Mouse (Mus musculus) activated CD4-positive, CD25-positive, alpha-beta regulatory T cell, adult 4 months (primary cell): Measurements from ENCODE around the gene Homez. TPM values are rescaled to one million over a fixed set of nuclear protein-coding genes. Genes with fewer than 3 reads are reported as not detected.

Experiments
- ATAC-seq: one replicate; pipeline ENCODE4 v1.8.0; 2017
- polyA plus RNA-seq, 2 experiments: library from polyadenylated mRNA; unstranded; fragments of 100-300 nt; shearing (Covaris generic); gene quantifications; one replicate each; pipeline ENCODE4 v1.2.1; 2017

Gene Homez
- polyA plus RNA-seq = 1 to 10 TPM; 5.1 to 8.0 TPM

DNA sequence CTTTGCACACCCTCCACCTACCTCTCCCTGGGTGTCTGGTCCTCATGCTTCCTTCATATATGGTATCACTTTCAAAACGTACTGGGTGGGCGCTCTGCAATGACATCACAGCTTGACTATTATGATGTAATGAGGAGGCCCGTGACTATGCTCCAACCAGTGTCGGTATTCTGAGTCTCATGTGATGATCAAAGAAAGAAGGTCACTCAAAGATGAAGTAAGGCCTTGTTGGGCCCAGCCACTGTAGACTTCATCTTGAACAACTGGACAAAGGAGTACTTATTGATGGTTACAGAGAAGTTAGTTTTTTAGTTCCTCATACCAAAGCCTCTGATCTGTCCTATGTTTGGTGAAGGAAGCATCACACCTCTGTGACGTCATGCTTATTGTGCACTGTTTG is at the start of gene Homez:
Homez (minus strand) TSS at position 101 of the 400 bp plus-strand sequence.
- no peak for ATAC-seq

DNA sequence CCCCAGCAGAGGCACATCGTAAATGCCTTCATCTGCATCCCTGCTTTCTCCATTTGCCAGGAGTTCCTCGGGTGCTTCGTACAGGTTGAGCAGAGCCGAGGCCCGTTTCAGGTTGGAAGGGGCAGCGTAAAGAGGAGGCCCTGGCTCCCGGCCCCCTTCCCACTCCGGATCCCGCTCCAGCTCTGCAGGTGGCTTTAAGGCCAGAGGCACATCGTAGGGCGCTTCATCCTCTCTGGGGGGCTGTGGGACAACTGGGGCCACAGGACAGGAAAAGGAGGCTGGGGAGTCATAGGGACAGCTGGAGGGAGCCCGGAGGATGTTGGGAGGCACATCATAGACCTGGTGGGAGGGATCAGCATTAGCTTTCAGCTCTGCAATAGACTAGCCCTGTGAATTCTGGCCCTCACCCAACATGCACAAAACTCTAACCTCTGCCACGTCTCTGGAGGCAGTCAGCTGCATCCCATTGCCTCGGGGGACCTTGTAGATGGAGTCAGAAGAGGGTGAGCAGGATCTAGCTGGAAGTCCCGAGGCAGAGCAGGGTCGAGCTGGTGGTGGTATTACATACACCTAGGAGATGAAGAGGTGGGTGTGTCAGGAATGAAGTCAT is 49.4 kb upstream of the Homez start:
- no peak for ATAC-seq

DNA sequence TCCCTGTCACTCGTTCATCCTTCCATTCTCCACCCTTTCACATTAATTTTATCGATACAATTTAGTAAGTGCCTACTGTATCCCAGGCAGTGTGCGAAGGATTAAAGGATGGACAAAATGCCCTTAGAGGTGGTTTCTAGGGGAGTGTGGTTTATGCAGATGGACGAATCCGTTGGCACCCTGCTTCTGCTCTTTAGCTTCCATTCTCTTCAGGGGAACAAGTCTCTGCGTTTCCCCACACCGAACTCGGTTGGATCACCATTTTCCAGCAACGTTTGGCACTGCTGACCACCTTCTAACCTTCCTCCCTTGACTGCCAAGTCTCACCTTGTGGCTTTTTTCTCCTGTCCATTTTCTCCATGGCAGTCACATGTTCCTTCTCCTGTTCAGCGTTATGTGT is 42.6 kb upstream of the Homez start:
- ATAC-seq = no peak

- peak; percentile 32 for ATAC-seq
Observed at GRCm38 (mm10) chr14:54912886-54913285, 42.1 kb upstream of the Homez start, which contains the start of gene Slc22a17. TSS of gene Slc22a17 (minus strand) at chr14:54913132.

DNA sequence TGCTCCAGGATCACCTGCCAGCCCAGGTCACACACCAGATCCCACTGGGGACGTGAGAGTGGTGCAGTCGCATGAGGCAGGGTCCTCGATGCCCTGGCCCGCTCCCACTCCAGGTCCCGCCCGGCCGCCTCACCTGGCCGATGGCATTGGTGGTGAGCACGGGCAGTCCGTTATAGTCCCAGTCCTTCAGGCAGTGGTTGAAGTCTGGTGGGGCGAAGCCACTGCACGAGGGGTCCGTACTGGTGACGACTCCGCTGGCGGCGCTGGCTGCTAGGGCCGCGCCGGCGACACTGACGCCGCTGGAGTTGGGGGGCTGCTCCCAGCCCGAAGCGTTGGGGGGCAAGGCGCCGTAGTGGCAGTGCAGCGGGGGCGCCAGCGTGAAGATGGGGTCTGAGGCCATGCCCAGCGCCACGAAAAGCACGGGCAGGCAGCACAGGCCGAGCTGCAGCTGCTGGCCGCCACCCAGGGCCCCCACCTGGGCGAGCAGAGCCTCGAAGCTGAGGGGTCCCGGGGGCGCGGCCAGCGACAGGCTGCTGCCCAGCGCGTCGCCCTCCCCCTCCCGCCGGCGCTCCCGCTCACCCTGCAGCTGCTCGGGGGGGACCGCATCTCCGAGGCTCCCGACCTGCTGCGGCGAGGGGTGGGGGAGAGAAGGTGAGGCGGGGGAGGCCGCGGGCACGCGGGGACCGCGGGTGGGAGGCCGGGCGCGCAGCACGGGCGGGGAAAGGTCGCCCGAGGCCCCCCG is 41.5 kb upstream of the Homez start:
- ATAC-seq = no peak

- ATAC-seq = no peak
Observed at GRCm38 (mm10) chr14:54908682-54909081, 37.9 kb upstream of the Homez start.

- ATAC-seq = no peak
Observed at GRCm38 (mm10) chr14:54903641-54904040, 32.9 kb upstream of the Homez start.

DNA sequence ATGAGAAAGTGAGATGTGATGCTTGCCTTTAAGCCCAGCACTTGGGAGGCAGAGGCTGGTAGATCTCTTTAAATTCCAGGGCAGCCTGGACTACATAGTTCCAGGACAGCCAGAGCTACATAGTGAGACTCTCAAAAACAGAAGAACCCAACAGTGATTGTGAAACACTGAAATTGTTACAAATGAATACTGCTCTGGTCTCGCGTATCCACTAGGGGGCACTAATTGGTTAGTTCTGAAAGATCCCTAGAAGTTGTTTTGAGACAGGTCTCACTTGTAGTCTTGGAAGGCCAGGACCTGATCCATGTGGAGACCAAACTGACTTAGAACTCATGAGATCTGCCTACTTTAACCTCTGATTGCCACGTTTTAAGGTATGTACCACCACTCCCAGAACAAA is 29.6 kb upstream of the Homez start:
- peak; percentile 72 for ATAC-seq

GRCm38 (mm10) chr14:54897445-54897844 is 26.7 kb upstream of the Homez start:
- no peak for ATAC-seq

DNA sequence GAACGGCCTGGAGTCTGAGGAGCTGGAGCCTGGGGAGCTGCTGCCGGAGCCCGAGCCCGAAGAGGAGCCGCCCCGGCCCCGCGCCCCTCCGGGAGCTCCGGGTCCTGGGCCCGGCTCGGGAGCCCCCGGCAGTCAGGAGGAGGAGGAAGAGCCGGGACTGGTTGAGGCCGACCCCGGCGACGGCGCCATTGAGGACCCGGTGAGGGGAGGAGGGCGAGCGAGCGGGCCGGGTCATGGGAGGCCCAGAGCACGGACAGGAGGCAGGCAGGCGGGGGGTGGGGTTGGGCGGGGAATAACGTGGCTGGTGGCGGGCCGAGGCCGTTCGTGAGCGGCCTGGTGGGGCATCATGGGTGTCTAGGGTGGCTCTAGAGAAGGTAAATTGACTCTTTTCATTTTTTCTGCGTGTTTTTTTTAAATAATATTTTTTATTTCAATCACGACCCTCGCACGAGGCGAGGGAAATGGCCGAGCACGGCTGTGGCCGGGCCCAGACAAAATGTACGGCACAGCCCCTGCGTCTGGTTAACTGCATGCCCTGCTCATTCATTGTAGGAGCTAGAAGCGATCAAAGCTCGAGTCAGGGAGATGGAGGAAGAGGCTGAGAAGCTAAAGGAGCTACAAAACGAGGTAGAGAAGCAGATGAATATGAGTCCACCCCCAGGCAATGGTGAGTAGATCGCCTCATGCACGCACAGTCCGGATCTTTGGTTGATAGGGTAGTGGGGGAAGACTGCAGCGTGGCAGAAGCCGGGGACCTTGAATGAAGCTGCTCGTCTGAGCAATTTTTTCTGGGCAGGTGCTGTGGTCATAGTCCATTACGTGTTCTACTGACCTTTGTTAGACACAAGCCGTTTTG is 23.8 kb upstream of the Homez start:
- ATAC-seq = no peak

DNA sequence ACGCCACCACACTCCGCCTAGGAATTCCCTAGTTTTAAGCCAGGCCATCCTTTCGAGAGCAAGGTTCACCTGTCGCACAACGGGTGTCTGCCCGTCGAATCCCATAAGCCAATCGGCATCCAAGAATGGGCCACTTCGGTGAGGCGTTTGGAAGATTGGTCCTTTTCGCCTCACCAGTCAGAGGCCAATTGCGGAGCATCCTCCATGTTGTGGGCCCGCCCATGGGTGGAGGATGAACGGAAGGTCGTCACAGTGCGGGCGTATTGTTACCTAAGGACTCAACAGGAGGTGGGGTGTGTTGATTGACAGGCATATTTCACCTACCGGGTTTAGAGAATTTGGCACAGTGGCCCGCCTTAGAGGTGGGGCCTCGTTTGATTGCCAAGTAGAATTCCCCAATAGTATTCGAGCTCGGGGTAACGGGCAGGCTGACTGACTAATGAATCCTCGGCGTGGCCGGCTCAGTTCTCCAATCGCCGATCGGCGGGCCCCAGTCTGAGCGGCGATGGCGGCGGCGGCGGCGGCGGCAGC is 23.0 kb upstream of the Homez start:
- ATAC-seq = peak; percentile 99

- ATAC-seq = no peak
Observed at GRCm38 (mm10) chr14:54892200-54892599, 21.4 kb upstream of the Homez start, which contains the start of gene Pabpn1. TSS of gene Pabpn1 (plus strand) at chr14:54892500.

DNA sequence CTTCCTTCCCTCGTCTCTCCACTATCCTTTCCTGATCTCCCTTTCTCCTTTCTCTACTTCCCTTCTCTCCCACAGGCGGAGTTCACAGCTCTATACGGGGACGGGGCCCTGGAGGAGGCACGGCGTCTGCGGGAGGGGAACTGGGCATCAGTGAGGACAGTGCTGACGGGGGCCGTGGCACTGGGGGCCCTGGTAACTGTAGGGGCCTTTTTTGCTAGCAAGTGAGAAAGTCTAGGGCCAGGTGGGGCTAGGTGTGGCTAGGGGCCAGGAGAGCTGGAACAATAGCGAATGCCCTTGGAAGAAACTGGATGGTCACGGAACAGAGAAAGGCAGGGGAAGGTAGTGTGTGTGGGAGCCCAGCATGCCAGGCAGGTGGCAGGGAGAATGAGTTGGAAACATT is 14.5 kb upstream of the Homez start:
- no peak for ATAC-seq

GRCm38 (mm10) chr14:54884022-54884712 is 13.4 kb upstream of the Homez start:
- no peak for ATAC-seq

DNA sequence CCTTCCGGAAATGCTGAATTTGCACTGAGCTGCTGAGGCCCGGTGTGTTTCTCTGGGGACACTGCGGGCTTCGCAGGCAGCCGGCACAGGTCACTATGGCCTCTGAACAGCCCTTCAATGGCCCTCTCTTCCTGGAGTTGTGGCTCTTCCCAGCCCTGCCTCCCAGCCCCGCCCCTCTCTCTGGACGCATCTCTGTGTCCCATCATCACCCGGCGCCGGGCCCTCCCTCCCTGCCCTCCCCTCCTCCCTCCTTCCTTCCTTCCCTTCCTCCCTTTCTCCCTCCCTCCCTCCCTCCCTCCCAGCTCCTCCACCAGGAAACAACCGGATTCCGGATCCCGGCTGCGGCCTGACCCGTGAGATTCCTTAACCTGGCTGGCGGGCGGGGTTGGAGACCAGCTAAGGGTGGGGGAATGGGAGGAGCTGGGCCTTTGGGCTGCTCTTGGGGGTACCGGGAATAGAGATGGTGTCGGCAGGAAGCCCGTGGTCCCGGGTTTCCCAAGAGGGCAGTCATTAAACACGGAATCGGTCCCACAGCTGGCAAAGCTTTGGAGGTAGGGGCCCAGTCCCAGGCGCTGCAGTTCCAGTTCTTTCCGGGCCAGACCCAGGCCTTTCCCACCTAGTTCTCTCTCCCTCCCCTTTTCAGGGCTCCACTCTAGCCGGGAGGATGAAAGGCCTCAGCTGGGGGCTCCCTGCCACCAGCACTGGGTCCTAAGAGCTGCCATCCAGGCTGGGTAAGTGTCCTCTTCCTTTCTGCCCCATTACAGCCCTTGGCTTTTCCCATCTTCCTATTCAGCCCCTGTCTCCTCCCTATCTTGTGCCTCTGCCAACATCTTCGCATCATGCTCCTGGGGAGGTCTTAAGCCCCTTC is 12.6 kb upstream of the Homez start, which contains the start of the genes Bcl2l2 and Gm20521:
Bcl2l2 (plus strand) TSS at position 224 of the 868 bp plus-strand sequence.
Gm20521 (plus strand) TSS at position 288 of the 868 bp plus-strand sequence.
- no peak for ATAC-seq

- peak; percentile 74 for ATAC-seq
Observed at GRCm38 (mm10) chr14:54877048-54877715, 6.4 kb upstream of the Homez start, which contains the start of gene Ppp1r3e. TSS of gene Ppp1r3e (minus strand) at chr14:54877550.

GRCm38 (mm10) chr14:54876539-54877047 is 5.8 kb upstream of the Homez start:
- peak; percentile 71 for ATAC-seq

- peak; percentile 9 for ATAC-seq
Observed at GRCm38 (mm10) chr14:54875844-54876538, 5.2 kb upstream of the Homez start.

DNA sequence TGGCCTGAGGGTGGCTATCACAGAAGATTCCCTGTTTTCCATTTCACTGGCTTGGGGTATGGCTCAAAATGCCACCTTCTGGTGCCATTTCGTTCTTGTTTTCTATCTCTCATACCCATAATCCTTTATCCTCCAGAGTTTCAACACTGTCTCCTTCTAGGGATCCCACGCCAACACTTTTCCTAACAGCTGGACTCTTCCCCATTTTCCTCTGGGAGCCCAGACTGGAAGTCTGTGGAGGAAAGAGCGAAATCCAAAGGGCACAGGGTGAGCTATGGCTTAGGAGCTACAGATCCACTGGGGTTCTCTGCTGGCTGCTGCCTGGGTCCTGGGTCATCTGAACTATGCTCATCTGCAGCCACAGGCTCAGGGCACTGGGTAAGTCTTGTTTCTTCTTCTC is 3.4 kb upstream of the Homez start:
- ATAC-seq = no peak

DNA sequence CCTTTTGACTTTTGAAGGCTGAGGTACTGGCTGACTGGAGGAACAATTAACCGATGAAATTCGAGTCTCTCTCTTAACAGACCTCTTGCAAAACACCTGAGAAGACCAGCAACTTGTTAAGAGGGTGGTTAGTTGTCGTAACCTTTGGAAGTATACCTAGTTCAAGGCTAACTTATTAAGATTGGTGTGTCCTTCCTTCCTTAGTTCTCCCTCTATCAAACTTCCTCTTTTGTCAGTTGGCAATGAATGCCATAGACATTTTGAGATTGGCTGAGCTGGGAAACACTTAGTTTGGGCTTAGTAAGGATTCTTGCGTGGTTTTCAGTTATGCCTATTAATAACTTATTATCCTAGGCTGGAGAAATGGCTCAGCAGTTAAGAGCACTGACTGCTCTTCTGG is 2.7 kb downstream of the Homez start:
- no peak for ATAC-seq
